Mouse (Mus musculus): ENCODE measurements at regions not wholly inside any gene's neighbourhood (a gene's known extent, or its start where the extent isn't known, plus 50 kb on each side); places are given as distances from the start of the nearest gene placed in this dataset.

DNA sequence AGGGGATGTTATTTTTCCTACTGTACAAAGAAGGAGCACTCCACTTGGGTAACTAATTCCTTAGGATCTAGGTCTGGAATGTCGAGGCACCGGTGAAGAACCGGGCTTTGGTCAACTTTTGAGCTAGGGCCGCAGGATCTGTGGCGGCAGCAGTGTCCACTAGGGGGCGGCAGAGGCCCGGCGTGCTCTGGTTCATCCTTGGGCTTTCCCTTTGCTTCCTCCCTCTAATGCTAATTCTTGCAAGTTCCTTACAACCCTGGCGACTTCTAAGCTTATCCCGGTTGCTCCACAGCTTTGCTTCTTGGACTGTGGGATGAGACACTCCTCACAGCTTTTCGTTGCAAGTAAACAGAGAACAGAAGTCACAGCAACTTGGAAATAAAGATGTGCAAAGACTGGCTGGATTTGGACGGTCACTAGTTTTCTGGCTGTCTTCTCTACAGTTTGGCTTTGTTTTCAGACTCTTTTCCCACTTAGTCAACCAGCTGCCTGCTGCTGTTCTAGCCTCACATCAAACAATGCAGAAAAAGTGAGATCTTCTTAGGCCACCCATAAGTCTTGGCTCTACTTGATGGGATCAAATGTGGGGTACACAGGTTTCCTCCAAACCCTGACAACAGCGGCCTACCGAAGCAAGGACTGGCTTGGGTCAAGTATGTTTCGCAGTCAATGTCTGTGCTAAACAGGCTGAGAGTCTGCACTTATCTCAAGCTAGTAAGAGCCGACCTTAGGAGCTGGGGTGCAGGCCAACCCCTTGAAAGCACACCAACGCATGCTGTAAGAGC lies 51.2 kb upstream of the Tmem72 start:
- WGBS, result 28% methylated on average over 17 of the region's 17 CpGs
- no peak for ATAC-seq (ENCODE audit: insufficient number of reproducible peaks, insufficient read depth, low FRiP score, low read depth)

DNA sequence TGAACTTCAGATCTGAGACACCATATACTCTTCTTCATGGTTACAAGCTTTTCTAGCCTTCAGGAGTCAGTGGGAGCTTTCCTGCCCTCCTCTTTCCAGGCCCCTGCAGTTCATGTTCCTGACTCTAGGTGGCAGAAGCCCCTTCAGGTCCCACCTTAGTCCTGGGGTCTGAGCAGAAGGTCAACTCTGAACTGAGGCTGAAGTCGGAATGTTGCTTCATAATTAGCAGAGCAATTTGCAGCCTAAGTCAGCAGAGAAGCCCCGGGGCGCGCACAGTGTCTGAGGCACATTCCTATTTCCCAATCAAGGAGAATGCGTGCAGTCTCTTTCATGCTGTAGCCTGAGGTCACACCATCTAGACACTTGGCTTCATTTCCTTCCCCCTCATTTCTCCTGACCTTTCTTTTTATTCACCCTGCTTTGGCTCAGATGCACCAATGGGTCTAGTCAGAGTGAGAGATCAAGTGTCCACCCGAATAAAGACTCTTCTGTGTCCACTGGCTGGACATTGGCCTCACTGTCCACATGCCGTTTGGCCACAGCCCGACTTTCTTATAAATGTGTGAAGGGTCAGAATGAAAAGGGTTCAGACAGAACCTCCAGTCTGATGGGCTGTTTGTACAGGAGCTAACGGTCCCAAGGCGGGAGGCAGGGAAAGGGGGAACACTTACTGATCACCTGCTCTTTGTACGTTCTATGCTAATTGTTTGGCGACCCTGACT lies 58.4 kb upstream of the Tmem72 start:
- Histone ChIP-seq H3K4me1 (ENCODE audit: control insufficient read depth in 2 of 2, insufficient read depth in 2 of 2, low read length in 2 of 2) (no peaks in the 10 kb centered on the region), H3K9me3 (ENCODE audit: control insufficient read depth, low read length) (no peaks in the 10 kb centered on the region), H3K27me3 (ENCODE audit: control insufficient read depth, insufficient read depth, low read length) (no peaks in the 10 kb centered on the region), H3K4me3 (ENCODE audit: control insufficient read depth in 1 of 2, insufficient read depth in 1 of 2, low read depth in 1 of 2, low read length in 2 of 2) (no peak overlapping the region), H3K4me2 (ENCODE audit: low read length) (no peak overlapping the region), H3K36me3 (ENCODE audit: control insufficient read depth, insufficient read depth, low read length) (no peaks in the 10 kb centered on the region), H3K27ac (replicated peaks in 1 of 2; ENCODE audit: control insufficient read depth in 1 of 2, insufficient read depth in 1 of 2, low read depth in 2 of 2, low read length in 2 of 2) (no peak overlapping the region), H3K9ac (ENCODE audit: low read length) (no peak overlapping the region)
- no peak for ATAC-seq (ENCODE audit: insufficient number of reproducible peaks, insufficient read depth, low FRiP score, low read depth)
- 84% methylated on average over 12 of the region's 12 CpGs for WGBS

More for the DNA sequence above, 51.2 kb upstream of the Tmem72 start:
- Histone ChIP-seq H3K27me3 (ENCODE audit: control insufficient read depth, insufficient read depth, low read length) (no peaks in the 10 kb centered on the region), H3K4me3 (ENCODE audit: control insufficient read depth in 1 of 2, insufficient read depth in 1 of 2, low read depth in 1 of 2, low read length in 2 of 2) (no peak overlapping the region), H3K4me2 (ENCODE audit: low read length) (no peak overlapping the region), H3K36me3 (ENCODE audit: control insufficient read depth, insufficient read depth, low read length) (no peaks in the 10 kb centered on the region), H3K9me3 (ENCODE audit: control insufficient read depth, low read length) (no peaks in the 10 kb centered on the region), H3K4me1 (ENCODE audit: control insufficient read depth in 2 of 2, insufficient read depth in 2 of 2, low read length in 2 of 2) (peaks cover 4 to 11% of the 10 kb centered on the region in 2 experiments; a peak in 2 of 4 replicates), H3K9ac (ENCODE audit: low read length) (no peak overlapping the region), H3K27ac (replicated peaks in 1 of 2; ENCODE audit: control insufficient read depth in 1 of 2, insufficient read depth in 1 of 2, low read depth in 2 of 2, low read length in 2 of 2) (no peak overlapping the region)

DNA sequence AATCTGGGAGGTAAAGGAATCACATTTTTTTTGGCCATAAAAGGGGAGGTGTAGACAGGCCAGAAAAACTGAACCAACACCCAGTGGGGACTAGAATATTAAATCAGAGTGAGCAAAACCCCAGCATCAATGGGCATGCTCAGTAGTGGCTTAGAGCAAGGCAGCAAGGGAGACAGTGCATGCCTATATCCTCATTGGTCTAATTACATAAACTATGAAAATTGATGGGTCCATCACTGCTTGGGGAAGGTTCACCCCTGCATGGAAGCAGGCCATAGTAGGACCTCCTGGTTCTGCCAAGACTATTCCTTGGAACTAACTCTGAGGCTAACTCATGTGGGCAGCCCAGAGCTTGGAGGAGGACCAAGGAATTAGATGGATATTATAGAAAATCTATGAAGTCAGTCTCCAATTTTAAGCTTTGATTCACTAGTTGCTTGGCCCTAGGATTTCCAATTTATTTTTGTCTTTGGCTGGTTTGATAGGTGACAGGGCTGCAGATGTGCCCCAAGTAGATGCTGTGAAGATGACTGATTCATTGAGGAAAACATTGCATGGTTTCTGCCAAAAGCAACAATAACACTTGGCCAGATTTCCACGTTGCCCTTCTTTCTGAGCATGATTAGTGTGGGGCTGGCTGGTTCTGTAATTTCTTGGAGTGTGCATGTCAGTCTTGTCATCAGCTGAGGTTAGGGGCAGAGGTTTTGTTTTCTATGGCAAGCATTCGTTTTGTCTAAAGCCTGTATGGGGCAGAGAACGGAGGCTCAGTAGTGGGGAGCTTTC lies 70.0 kb upstream of the Tmem72 start:
- Histone ChIP-seq H3K9ac (ENCODE audit: low read length) (no peak overlapping the region), H3K27me3 (ENCODE audit: control insufficient read depth, insufficient read depth, low read length) (no peaks in the 10 kb centered on the region), H3K4me3 (ENCODE audit: control insufficient read depth in 1 of 2, insufficient read depth in 1 of 2, low read depth in 1 of 2, low read length in 2 of 2) (no peak overlapping the region), H3K9me3 (ENCODE audit: control insufficient read depth, low read length) (no peaks in the 10 kb centered on the region), H3K4me1 (ENCODE audit: control insufficient read depth in 2 of 2, insufficient read depth in 2 of 2, low read length in 2 of 2) (no peaks in the 10 kb centered on the region), H3K36me3 (ENCODE audit: control insufficient read depth, insufficient read depth, low read length) (no peaks in the 10 kb centered on the region), H3K27ac (replicated peaks in 1 of 2; ENCODE audit: control insufficient read depth in 1 of 2, insufficient read depth in 1 of 2, low read depth in 2 of 2, low read length in 2 of 2) (no peak overlapping the region), H3K4me2 (ENCODE audit: low read length) (no peak overlapping the region)
- 39% methylated on average over 3 of the region's 3 CpGs for WGBS
- no peak for ATAC-seq (ENCODE audit: insufficient number of reproducible peaks, insufficient read depth, low FRiP score, low read depth)

- no peak overlapping the region for H3K9ac ChIP-seq (ENCODE audit: low read length)
- H3K4me1 ChIP-seq (ENCODE audit: control insufficient read depth in 2 of 2, insufficient read depth in 2 of 2, low read length in 2 of 2), result peaks cover 0 to 8% of the 10 kb centered on the region in 2 experiments; a peak in 1 of 4 replicates
- no peak overlapping the region for H3K4me3 ChIP-seq (ENCODE audit: control insufficient read depth in 1 of 2, insufficient read depth in 1 of 2, low read depth in 1 of 2, low read length in 2 of 2)
- H3K9me3 ChIP-seq (ENCODE audit: control insufficient read depth, low read length), result no peaks in the 10 kb centered on the region
- no peaks in the 10 kb centered on the region for H3K27me3 ChIP-seq (ENCODE audit: control insufficient read depth, insufficient read depth, low read length)
- H3K36me3 ChIP-seq (ENCODE audit: control insufficient read depth, insufficient read depth, low read length), result no peaks in the 10 kb centered on the region
- H3K27ac ChIP-seq (replicated peaks in 1 of 2; ENCODE audit: control insufficient read depth in 1 of 2, insufficient read depth in 1 of 2, low read depth in 2 of 2, low read length in 2 of 2), result no peak overlapping the region
- 73% methylated on average over 4 of the region's 4 CpGs for WGBS
- ATAC-seq (ENCODE audit: insufficient number of reproducible peaks, insufficient read depth, low FRiP score, low read depth), result no peak
- no peak overlapping the region for H3K4me2 ChIP-seq (ENCODE audit: low read length)
Observed at GRCm38 (mm10) chr6:116793321-116793960, 76.7 kb upstream of the Tmem72 start.

GRCm38 (mm10) chr6:116793961-116794336 lies 77.2 kb upstream of the Tmem72 start:
- Histone ChIP-seq H3K4me1 (ENCODE audit: control insufficient read depth in 2 of 2, insufficient read depth in 2 of 2, low read length in 2 of 2) (peaks cover 0 to 8% of the 10 kb centered on the region in 2 experiments; a peak in 1 of 4 replicates), H3K9ac (ENCODE audit: low read length) (no peak overlapping the region), H3K27ac (replicated peaks in 1 of 2; ENCODE audit: control insufficient read depth in 1 of 2, insufficient read depth in 1 of 2, low read depth in 2 of 2, low read length in 2 of 2) (no peak overlapping the region), H3K36me3 (ENCODE audit: control insufficient read depth, insufficient read depth, low read length) (no peaks in the 10 kb centered on the region), H3K4me2 (ENCODE audit: low read length) (no peak overlapping the region), H3K27me3 (ENCODE audit: control insufficient read depth, insufficient read depth, low read length) (no peaks in the 10 kb centered on the region), H3K4me3 (ENCODE audit: control insufficient read depth in 1 of 2, insufficient read depth in 1 of 2, low read depth in 1 of 2, low read length in 2 of 2) (no peak overlapping the region), H3K9me3 (ENCODE audit: control insufficient read depth, low read length) (no peaks in the 10 kb centered on the region)
- ATAC-seq (ENCODE audit: insufficient number of reproducible peaks, insufficient read depth, low FRiP score, low read depth), result no peak
- WGBS, result 68% methylated on average over 9 of the region's 9 CpGs

GRCm38 (mm10) chr6:116821215-116821912 lies 104.7 kb upstream of the Tmem72 start:
- no peak overlapping the region for H3K4me2 ChIP-seq (ENCODE audit: low read length)
- H3K27ac ChIP-seq (replicated peaks in 1 of 2; ENCODE audit: control insufficient read depth in 1 of 2, insufficient read depth in 1 of 2, low read depth in 2 of 2, low read length in 2 of 2), result no peak overlapping the region
- WGBS, result 48% methylated on average over 12 of the region's 12 CpGs
- H3K36me3 ChIP-seq (ENCODE audit: control insufficient read depth, insufficient read depth, low read length), result no peaks in the 10 kb centered on the region
- peaks cover 4 to 5% of the 10 kb centered on the region in 2 experiments for H3K4me1 ChIP-seq (ENCODE audit: control insufficient read depth in 2 of 2, insufficient read depth in 2 of 2, low read length in 2 of 2)
- no peak for ATAC-seq (ENCODE audit: insufficient number of reproducible peaks, insufficient read depth, low FRiP score, low read depth)
- no peak overlapping the region for H3K4me3 ChIP-seq (ENCODE audit: control insufficient read depth in 1 of 2, insufficient read depth in 1 of 2, low read depth in 1 of 2, low read length in 2 of 2)
- H3K9ac ChIP-seq (ENCODE audit: low read length), result no peak overlapping the region
- no peaks in the 10 kb centered on the region for H3K27me3 ChIP-seq (ENCODE audit: control insufficient read depth, insufficient read depth, low read length)
- H3K9me3 ChIP-seq (ENCODE audit: control insufficient read depth, low read length), result no peaks in the 10 kb centered on the region

- WGBS, result 93% methylated on average over 6 of the region's 6 CpGs
- Histone ChIP-seq H3K9me3 (ENCODE audit: control insufficient read depth, low read length) (no peaks in the 10 kb centered on the region), H3K4me3 (ENCODE audit: control insufficient read depth in 1 of 2, insufficient read depth in 1 of 2, low read depth in 1 of 2, low read length in 2 of 2) (no peak overlapping the region), H3K27ac (replicated peaks in 1 of 2; ENCODE audit: control insufficient read depth in 1 of 2, insufficient read depth in 1 of 2, low read depth in 2 of 2, low read length in 2 of 2) (no peak overlapping the region), H3K27me3 (ENCODE audit: control insufficient read depth, insufficient read depth, low read length) (no peaks in the 10 kb centered on the region), H3K36me3 (ENCODE audit: control insufficient read depth, insufficient read depth, low read length) (no peaks in the 10 kb centered on the region), H3K4me2 (ENCODE audit: low read length) (no peak overlapping the region), H3K9ac (ENCODE audit: low read length) (no peak overlapping the region), H3K4me1 (ENCODE audit: control insufficient read depth in 2 of 2, insufficient read depth in 2 of 2, low read length in 2 of 2) (peaks cover 4 to 7% of the 10 kb centered on the region in 2 experiments)
- ATAC-seq (ENCODE audit: insufficient number of reproducible peaks, insufficient read depth, low FRiP score, low read depth), result no peak
Observed at GRCm38 (mm10) chr6:116822605-116823004, 105.9 kb upstream of the Tmem72 start.
